Mouse (Mus musculus): Measurements from ENCODE around the gene Camk1d. TPM values are rescaled to one million over a fixed set of nuclear protein-coding genes. Genes with fewer than 3 reads are reported as not detected.

Camk1d gene
- total RNA-seq, 1 experiment: 12.5 TPM

- in situ Hi-C loops (cut with MboI; ENCODE audit: low sequenced_read_pairs in 2 of 2, unreplicated experiment in 2 of 2): no loop called here
- TF ChIP-seq HCFC1 (IDR thresholded peaks at IDR 0.05; ENCODE audit: borderline replicate concordance, insufficient read depth, low read length) (no peak), CHD2 (IDR thresholded peaks at IDR 0.05; ENCODE audit: low read depth, low read length) (no peak), MAFK (IDR thresholded peaks at IDR 0.05; ENCODE audit: insufficient read depth, low read depth, low read length) (no peak), ZC3H11A (IDR thresholded peaks at IDR 0.05; ENCODE audit: borderline replicate concordance, low read depth, low read length) (no peak), ZNF384 (IDR thresholded peaks at IDR 0.05; ENCODE audit: low read depth, low read length) (no peak)
- no peak overlapping the region for H3K9ac ChIP-seq (ENCODE audit: insufficient read depth, low read depth, low read length, poor library complexity, severe bottlenecking)
- no peak for DNase-seq (ENCODE audit: low read depth, low spot score)
- H3K27ac ChIP-seq (ENCODE audit: insufficient read depth, low read depth, low read length, poor library complexity, severe bottlenecking): no peak overlapping the region
- peaks cover 3 to 8% of the 10 kb centered on the region in 2 experiments; a peak in 1 of 4 replicates for H3K4me1 ChIP-seq (ENCODE audit: control insufficient read depth in 2 of 2, insufficient read depth in 2 of 2, low read length in 2 of 2, poor library complexity in 1 of 2)
- no peak overlapping the region for H3K4me3 ChIP-seq (ENCODE audit: insufficient read depth in 1 of 2, low read depth in 1 of 2, low read length in 2 of 2, poor library complexity in 1 of 2, severe bottlenecking in 1 of 2)
- H3K36me3 ChIP-seq (ENCODE audit: control insufficient read depth, insufficient read depth, low read length, poor library complexity, severe bottlenecking): no peaks in the 10 kb centered on the region
- no peaks in the 10 kb centered on the region for H3K9me3 ChIP-seq (ENCODE audit: control insufficient read depth, insufficient read depth, low read depth, low read length)
Measured at GRCm38 (mm10) chr2:5486663-5487062, 227.7 kb downstream of the Camk1d start.

DNA sequence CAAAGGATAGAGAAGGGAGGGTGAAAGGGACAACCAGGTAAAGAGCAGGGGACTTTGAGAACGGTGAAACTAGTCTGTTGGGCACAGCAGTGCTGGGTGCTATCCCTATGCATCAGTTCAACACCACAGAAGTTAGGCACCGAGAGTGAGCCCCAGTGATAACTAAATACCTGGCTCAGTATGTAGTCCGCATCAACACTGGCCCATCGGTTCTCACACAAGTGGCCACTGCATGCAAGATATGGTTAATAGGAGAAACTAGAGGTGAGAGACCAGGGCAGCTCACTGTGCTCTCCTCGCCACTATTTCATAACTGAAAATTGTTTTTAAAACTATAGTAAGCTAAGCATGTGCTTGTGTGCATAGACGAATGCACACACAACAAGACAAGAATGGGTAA lies 228.5 kb downstream of the Camk1d start:
- no peak for DNase-seq (ENCODE audit: low read depth, low spot score)
- no peak overlapping the region for H3K9ac ChIP-seq (ENCODE audit: insufficient read depth, low read depth, low read length, poor library complexity, severe bottlenecking)
- no peaks in the 10 kb centered on the region for H3K36me3 ChIP-seq (ENCODE audit: control insufficient read depth, insufficient read depth, low read length, poor library complexity, severe bottlenecking)
- no peaks in the 10 kb centered on the region for H3K9me3 ChIP-seq (ENCODE audit: control insufficient read depth, insufficient read depth, low read depth, low read length)
- H3K4me1 ChIP-seq (ENCODE audit: control insufficient read depth in 2 of 2, insufficient read depth in 2 of 2, low read length in 2 of 2, poor library complexity in 1 of 2): peaks cover 3 to 8% of the 10 kb centered on the region in 2 experiments; a peak in 1 of 4 replicates
- H3K27ac ChIP-seq (ENCODE audit: insufficient read depth, low read depth, low read length, poor library complexity, severe bottlenecking): no peak overlapping the region
- in situ Hi-C loops (cut with MboI; ENCODE audit: low sequenced_read_pairs in 2 of 2, unreplicated experiment in 2 of 2): no loop called here
- no peak overlapping the region for H3K4me3 ChIP-seq (ENCODE audit: insufficient read depth in 1 of 2, low read depth in 1 of 2, low read length in 2 of 2, poor library complexity in 1 of 2, severe bottlenecking in 1 of 2)
- TF ChIP-seq HCFC1 (IDR thresholded peaks at IDR 0.05; ENCODE audit: borderline replicate concordance, insufficient read depth, low read length) (no peak), ZC3H11A (IDR thresholded peaks at IDR 0.05; ENCODE audit: borderline replicate concordance, low read depth, low read length) (no peak), ZNF384 (IDR thresholded peaks at IDR 0.05; ENCODE audit: low read depth, low read length) (no peak), MAFK (IDR thresholded peaks at IDR 0.05; ENCODE audit: insufficient read depth, low read depth, low read length) (no peak), CHD2 (IDR thresholded peaks at IDR 0.05; ENCODE audit: low read depth, low read length) (no peak)

- no peak for DNase-seq (ENCODE audit: low read depth, low spot score)
- H3K9ac ChIP-seq (ENCODE audit: insufficient read depth, low read depth, low read length, poor library complexity, severe bottlenecking): no peak overlapping the region
- peaks cover 7 to 12% of the 10 kb centered on the region in 2 experiments; a peak in 3 of 4 replicates for H3K4me1 ChIP-seq (ENCODE audit: control insufficient read depth in 2 of 2, insufficient read depth in 2 of 2, low read length in 2 of 2, poor library complexity in 1 of 2)
- peaks cover 2% of the 10 kb centered on the region; the same call in 1 of the 2 replicates for H3K36me3 ChIP-seq (ENCODE audit: control insufficient read depth, insufficient read depth, low read length, poor library complexity, severe bottlenecking)
- no peak overlapping the region for H3K27ac ChIP-seq (ENCODE audit: insufficient read depth, low read depth, low read length, poor library complexity, severe bottlenecking)
- in situ Hi-C loops (cut with MboI; ENCODE audit: low sequenced_read_pairs in 2 of 2, unreplicated experiment in 2 of 2): no loop called here
- no peaks in the 10 kb centered on the region for H3K9me3 ChIP-seq (ENCODE audit: control insufficient read depth, insufficient read depth, low read depth, low read length)
- no peak for TF ChIP-seq MAFK (IDR thresholded peaks at IDR 0.05; ENCODE audit: insufficient read depth, low read depth, low read length)
- TF ChIP-seq HCFC1 (IDR thresholded peaks at IDR 0.05; ENCODE audit: borderline replicate concordance, insufficient read depth, low read length): no peak
- no peak for TF ChIP-seq ZC3H11A (IDR thresholded peaks at IDR 0.05; ENCODE audit: borderline replicate concordance, low read depth, low read length)
- no peak for TF ChIP-seq ZNF384 (IDR thresholded peaks at IDR 0.05; ENCODE audit: low read depth, low read length)
- TF ChIP-seq CHD2 (IDR thresholded peaks at IDR 0.05; ENCODE audit: low read depth, low read length): no peak
- H3K4me3 ChIP-seq (ENCODE audit: insufficient read depth in 1 of 2, low read depth in 1 of 2, low read length in 2 of 2, poor library complexity in 1 of 2, severe bottlenecking in 1 of 2): no peak overlapping the region
Measured at GRCm38 (mm10) chr2:5479886-5480285, 234.4 kb downstream of the Camk1d start.

- H3K27ac ChIP-seq (ENCODE audit: insufficient read depth, low read depth, low read length, poor library complexity, severe bottlenecking): no peak overlapping the region
- peaks cover 4 to 5% of the 10 kb centered on the region in 2 experiments; a peak in 3 of 4 replicates for H3K4me1 ChIP-seq (ENCODE audit: control insufficient read depth in 2 of 2, insufficient read depth in 2 of 2, low read length in 2 of 2, poor library complexity in 1 of 2)
- H3K36me3 ChIP-seq (ENCODE audit: control insufficient read depth, insufficient read depth, low read length, poor library complexity, severe bottlenecking): peaks cover 2% of the 10 kb centered on the region; the same call in 1 of the 2 replicates
- TF ChIP-seq HCFC1 (IDR thresholded peaks at IDR 0.05; ENCODE audit: borderline replicate concordance, insufficient read depth, low read length): no peak
- no peak for TF ChIP-seq ZNF384 (IDR thresholded peaks at IDR 0.05; ENCODE audit: low read depth, low read length)
- TF ChIP-seq ZC3H11A (IDR thresholded peaks at IDR 0.05; ENCODE audit: borderline replicate concordance, low read depth, low read length): no peak
- TF ChIP-seq MAFK (IDR thresholded peaks at IDR 0.05; ENCODE audit: insufficient read depth, low read depth, low read length): no peak
- TF ChIP-seq CHD2 (IDR thresholded peaks at IDR 0.05; ENCODE audit: low read depth, low read length): no peak
- no peak for DNase-seq (ENCODE audit: low read depth, low spot score)
- H3K9ac ChIP-seq (ENCODE audit: insufficient read depth, low read depth, low read length, poor library complexity, severe bottlenecking): no peak overlapping the region
- H3K4me3 ChIP-seq (ENCODE audit: insufficient read depth in 1 of 2, low read depth in 1 of 2, low read length in 2 of 2, poor library complexity in 1 of 2, severe bottlenecking in 1 of 2): no peak overlapping the region
- in situ Hi-C loops (cut with MboI; ENCODE audit: low sequenced_read_pairs in 2 of 2, unreplicated experiment in 2 of 2): no loop called here
- H3K9me3 ChIP-seq (ENCODE audit: control insufficient read depth, insufficient read depth, low read depth, low read length): no peaks in the 10 kb centered on the region
Measured at GRCm38 (mm10) chr2:5478709-5479108, 235.6 kb downstream of the Camk1d start.
